Mouse (Mus musculus) gastrocnemius, adult 18-20 months (tissue): ENCODE measurements around the gene Gm11011. TPM values are rescaled to one million over a fixed set of nuclear protein-coding genes. Genes with fewer than 3 reads are reported as not detected.
A peak's percentile ranks its signal among the peaks of the same experiment; 100 is the strongest.
"Not testable (repeated sequence)": the region's sequence is repeated elsewhere in the genome, so short reads cannot be mapped to it uniquely, and the experiment has no call there.

Source experiments
- DNase-seq: peaks from one replicate; pipeline ENCODE4 v3.0.0; 2021; ENCODE audit warnings: low spot score
- long read RNA-seq, 2 experiments: library from polyadenylated mRNA; stranded (forward); transcript quantifications; one replicate each; pipeline ENCODE4 v2.0.0; 2021
- total RNA-seq, 2 experiments: library from RNA; stranded (reverse); gene quantifications; 2 replicates each; pipeline ENCODE4 v1.2.3; 2021

The Gm11011 gene
- total RNA-seq = not detected
- long read RNA-seq, experiment 1 = 0 reads
- long read RNA-seq, experiment 2 = 0 reads

GRCm38 (mm10) chr2:169587645-169588044, at the start of gene Gm11011:
TSS of gene Gm11011 (minus strand) at chr2:169587745.
- DNase-seq = not testable (repeated sequence)

GRCm38 (mm10) chr2:169636414-169636813, 48.9 kb upstream of the Gm11011 start:
- no peak for DNase-seq

GRCm38 (mm10) chr2:169635428-169635827, 47.9 kb upstream of the Gm11011 start:
- no peak for DNase-seq

DNA sequence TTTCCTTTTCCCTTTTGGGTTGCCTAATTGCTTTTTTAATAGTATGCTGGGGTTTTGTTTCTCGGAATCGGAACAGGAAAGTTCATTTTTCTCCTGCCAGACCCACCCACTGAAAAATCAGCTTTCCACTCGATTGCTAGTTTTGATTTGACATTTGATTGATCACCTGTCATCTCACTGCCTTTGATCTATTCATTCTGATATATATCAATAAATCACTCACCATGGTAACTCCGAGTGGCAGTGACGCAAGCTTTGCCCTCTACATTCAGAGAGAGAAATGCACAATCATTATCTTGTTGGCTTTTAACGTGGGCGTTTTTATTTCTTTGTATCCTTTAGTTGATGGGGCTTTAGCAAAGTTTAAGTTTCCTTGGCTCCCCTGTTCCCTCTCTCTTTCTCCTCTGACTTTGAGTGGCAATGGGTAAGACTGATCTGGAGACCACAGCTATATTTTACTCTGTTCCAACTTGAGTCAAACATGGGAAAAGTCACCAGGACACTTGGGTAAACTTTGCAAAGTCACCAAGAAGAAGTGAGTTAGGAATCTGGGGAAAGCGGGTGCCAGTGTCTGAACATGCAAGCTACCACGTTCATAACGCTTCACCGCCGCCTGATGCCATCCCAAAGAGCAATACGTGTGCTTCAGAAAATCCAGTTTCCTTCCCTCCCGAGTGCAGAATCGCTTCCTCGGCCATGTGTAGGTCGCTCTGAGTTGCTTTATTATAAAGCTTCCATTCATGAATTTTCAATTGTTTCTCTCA, 47.3 kb upstream of the Gm11011 start:
- DNase-seq = no peak

- peak; percentile 30 for DNase-seq
Observed at GRCm38 (mm10) chr2:169633491-169634289, 46.1 kb upstream of the Gm11011 start.

- peak; percentile 60 for DNase-seq
Observed at GRCm38 (mm10) chr2:169632338-169633151, 45.0 kb upstream of the Gm11011 start, which contains the start of gene Tshz2. TSS of gene Tshz2 (plus strand) at chr2:169633013.

DNA sequence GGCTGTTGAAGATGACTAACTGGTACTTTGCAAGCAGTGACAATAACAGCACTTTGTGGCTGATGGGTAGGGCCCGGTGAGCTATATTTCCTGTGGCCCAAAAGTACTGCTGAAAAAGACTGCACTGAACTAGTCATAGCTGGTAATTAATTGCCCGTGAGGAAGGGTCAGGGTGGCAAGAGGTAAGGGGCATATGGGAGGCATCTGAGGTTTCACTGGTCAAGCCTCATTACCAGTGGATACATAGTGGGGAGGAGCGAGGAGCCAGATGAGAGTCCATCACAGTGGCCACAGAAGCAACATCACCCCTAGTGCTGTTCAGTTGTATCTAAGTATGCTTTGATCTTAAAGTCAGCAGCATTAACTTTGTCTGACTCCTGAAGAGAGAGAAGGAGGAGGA, 42.5 kb upstream of the Gm11011 start:
- DNase-seq = no peak

- DNase-seq = no peak
Observed at GRCm38 (mm10) chr2:169621201-169621710, 33.7 kb upstream of the Gm11011 start.

GRCm38 (mm10) chr2:169615998-169616397, 28.5 kb upstream of the Gm11011 start:
- no peak for DNase-seq

GRCm38 (mm10) chr2:169614683-169615082, 27.1 kb upstream of the Gm11011 start:
- no peak for DNase-seq

GRCm38 (mm10) chr2:169611557-169611956, 24.0 kb upstream of the Gm11011 start:
- DNase-seq = no peak

GRCm38 (mm10) chr2:169610882-169611281, 23.3 kb upstream of the Gm11011 start:
- no peak for DNase-seq

DNA sequence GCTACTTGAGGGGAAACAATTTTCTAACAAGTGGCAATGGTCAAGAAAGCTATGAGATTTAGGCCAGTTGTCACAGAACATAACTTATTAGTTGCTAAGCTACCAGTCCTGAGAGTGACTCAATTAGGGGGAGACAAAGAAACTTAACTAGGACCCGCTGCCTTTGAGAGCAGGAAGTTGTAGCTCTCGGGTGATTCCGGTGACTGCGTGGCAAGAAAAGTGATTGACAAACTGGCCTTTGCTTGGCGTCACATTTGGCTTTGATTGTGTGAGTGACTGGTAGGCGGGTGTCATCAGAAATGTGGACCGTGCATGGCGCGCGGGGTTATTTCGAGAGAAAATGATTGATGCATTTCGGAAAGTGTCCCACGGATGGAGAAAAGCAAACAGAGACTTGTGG, 22.4 kb upstream of the Gm11011 start:
- DNase-seq = no peak

GRCm38 (mm10) chr2:169607787-169608186, 20.2 kb upstream of the Gm11011 start:
- DNase-seq = no peak

DNA sequence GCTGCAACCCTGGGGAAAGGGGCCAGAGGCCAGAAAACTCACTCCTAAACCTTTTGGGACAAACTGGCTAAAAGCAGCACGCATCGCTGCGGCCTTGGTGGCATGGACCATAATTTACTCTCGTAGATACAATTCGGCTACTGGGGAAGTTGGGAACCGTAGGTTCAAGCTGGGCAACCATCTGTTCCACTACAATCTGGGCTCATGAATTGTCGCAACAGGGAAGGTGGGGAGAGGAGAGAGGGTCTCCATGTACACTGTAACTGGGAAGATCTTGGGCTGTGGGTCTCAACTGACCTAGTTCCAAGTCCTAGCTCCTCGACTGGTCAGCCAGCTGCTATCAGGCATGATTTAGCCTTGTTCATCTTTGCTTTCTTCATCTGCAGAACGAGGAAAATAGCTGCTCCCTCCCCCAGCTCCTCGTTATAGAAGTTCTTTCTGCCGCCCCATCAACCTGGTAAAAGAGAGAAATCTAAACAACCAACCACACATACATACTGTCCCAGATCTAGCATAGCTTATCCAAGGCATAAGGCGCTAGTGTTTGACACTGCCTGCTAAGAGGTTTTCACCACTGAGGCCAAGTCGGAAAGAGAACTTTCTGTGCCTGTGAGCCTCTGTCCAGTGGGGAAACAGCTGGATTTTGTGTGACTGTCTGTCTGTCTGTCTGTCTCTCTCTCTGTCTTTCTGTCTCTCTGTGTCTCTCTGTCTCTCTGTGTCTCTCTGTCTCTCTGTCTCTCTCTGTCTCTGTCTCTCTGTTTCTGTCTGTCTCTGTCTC, 19.5 kb upstream of the Gm11011 start:
- DNase-seq = no peak

- no peak for DNase-seq
Observed at GRCm38 (mm10) chr2:169600163-169600562, 12.6 kb upstream of the Gm11011 start.

DNA sequence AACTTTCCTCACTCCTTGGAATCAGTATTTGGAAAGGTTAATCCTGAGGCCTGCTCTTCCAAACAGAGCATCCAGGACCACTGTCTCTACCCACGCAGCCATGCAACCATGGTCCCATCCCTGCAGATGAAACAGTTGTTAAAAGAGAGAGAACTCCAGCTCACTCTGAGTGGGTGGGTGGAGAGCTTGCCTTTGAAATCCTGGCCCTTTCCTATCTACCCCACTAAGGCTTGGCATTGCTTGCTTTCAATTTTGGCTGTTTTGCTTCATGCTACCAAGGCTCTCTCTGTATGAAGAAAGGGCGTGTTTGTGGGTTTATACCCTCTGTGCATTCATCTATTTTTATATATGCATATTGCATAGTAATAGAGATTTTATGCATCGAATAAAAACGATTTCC, 12.0 kb upstream of the Gm11011 start:
- no peak for DNase-seq

GRCm38 (mm10) chr2:169597971-169598370, 10.4 kb upstream of the Gm11011 start:
- DNase-seq = no peak

- DNase-seq = no peak
Observed at GRCm38 (mm10) chr2:169597357-169597756, 9.8 kb upstream of the Gm11011 start.

DNA sequence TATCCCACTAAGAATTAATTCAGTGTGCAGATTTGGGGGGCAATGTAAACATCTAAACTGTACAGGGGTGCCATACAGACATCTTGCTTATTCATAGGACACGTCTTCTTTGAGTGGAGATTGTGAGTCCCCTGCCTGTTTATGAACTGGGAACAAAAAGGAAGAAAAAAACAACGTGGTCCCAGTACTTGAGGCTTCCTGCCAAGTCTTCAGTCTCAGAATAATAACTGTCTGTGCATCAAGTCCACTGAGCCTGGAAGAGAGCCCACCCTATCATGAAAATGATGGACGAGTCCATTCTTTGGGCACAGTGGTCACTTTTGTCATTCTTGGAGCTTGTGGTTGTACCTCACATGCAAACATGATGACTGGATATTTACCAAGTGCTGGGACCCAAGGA, 6.2 kb upstream of the Gm11011 start:
- DNase-seq = no peak

DNA sequence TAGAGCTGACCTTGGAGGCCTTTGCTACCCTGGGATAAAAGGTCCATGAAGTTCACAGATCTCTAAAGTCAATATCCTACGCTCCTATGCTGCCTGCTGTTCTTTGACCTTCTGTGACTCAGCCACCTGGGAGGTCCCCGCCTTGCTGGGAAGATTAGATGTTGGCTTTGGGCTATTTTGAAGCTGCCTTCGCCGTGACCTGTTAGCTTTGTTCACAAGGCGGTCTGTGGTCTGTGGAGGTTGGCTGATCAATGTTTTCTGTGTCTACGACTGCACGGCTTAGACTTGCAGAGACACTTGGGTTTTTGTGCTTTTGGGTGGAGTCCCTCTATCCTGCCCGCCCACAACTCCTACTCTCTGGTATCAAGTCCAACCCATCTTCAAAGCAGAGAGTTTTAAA, 2.9 kb upstream of the Gm11011 start:
- no peak for DNase-seq
